ENCODE assay signal across 16 mouse cellular contexts in genomic region chr3:81926764-81927325, GRCm38 (mm10). TPM values are rescaled to one million over a fixed set of nuclear protein-coding genes. Genes with fewer than 3 reads are reported as not detected.
DNase-seq lines count a peak whose midpoint lies in the region; ATAC-seq and TF ChIP-seq lines count a peak whose summit lies in the region.
"Had no signal": no experiment of that assay in that cellular context is flagged by ENCODE, and none has a peak within 500 bp of the region (broad histone marks: within the 10 kb centered on the region; RNA-seq: fewer than 3 reads in every experiment).

No protein-coding gene starts in this region.

- H3K9ac ChIP-seq in embryonic facial prominence, embryonic 11.5 days (replicated peaks; ENCODE audit: low read length): no peak overlapping the region
- H3K9ac ChIP-seq: lung, embryonic 15.5 days; neural tube, embryonic 15.5 days had no signal

- WGBS in embryonic facial prominence, embryonic 11.5 days: 68% methylated on average over 9 of the region's 9 CpGs
- 42% methylated on average over 9 of the region's 9 CpGs for WGBS in lung, adult 2 months

- no peak for ATAC-seq in embryonic facial prominence, embryonic 11.5 days (replicated peaks; ENCODE audit: insufficient number of reproducible peaks, low FRiP score, low TSS enrichment, low read depth)
- ATAC-seq in granulocyte monocyte progenitor cell, adult 5-6 weeks (replicated peaks; ENCODE audit: poor library complexity, severe bottlenecking): no peak

- H3K27me3 ChIP-seq in embryonic facial prominence, embryonic 11.5 days (ENCODE audit: control insufficient read depth, insufficient read depth, low read length): no peaks in the 10 kb centered on the region
- H3K27me3 ChIP-seq: lung, embryonic 15.5 days; neural tube, embryonic 15.5 days had no signal

- H3K27ac ChIP-seq in embryonic facial prominence, embryonic 11.5 days (replicated peaks; ENCODE audit: low read depth, low read length): no peak overlapping the region
- H3K27ac ChIP-seq: hindbrain, embryonic 10.5 days; lung, embryonic 15.5 days; neural tube, embryonic 15.5 days had no signal

- no peak overlapping the region for H3K4me3 ChIP-seq in embryonic facial prominence, embryonic 11.5 days (ENCODE audit: low read depth, low read length)
- H3K4me3 ChIP-seq in lung, adult 2 months (replicated peaks; ENCODE audit: extremely low read depth, low read depth, low read length): no peak overlapping the region
- H3K4me3 ChIP-seq: hindbrain, embryonic 10.5 days; lung, embryonic 15.5 days; neural tube, embryonic 15.5 days had no signal

- H3K4me1 ChIP-seq in embryonic facial prominence, embryonic 11.5 days (ENCODE audit: control insufficient read depth, insufficient read depth, low read length): no peaks in the 10 kb centered on the region
- H3K4me1 ChIP-seq in lung, adult 2 months (ENCODE audit: control insufficient read depth, insufficient read depth, low read length): no peaks in the 10 kb centered on the region

- no peak for TF ChIP-seq CTCF in lung, adult 2 months (IDR thresholded peaks at IDR 0.05; ENCODE audit: insufficient read depth, low read length)

- peak; percentile 45 to 55 for DNase-seq in cerebellum, postnatal 14 days
- DNase-seq in cerebellum, adult 9-10 months: no peak
- DNase-seq in layer of hippocampus, adult 11-12 months (ENCODE audit: low spot score): peak; percentile 16
- DNase-seq in layer of hippocampus, postnatal 14 days (ENCODE audit: low spot score in 2 of 2): no peak
- peak; percentile 63 to 66 for DNase-seq in B cell, adult 2 months
- DNase-seq in embryonic facial prominence, embryonic 11.5 days (ENCODE audit: low spot score): peak; percentile 58
- no peak for DNase-seq in lung, adult 2 months
- DNase-seq: left cerebral cortex, postnatal 4 days; right cerebral cortex, postnatal 4 days had no signal

- no peak for TF ChIP-seq POLR2A in lung, adult 2 months (IDR thresholded peaks at IDR 0.05; ENCODE audit: borderline replicate concordance, extremely low read depth, low read depth, low read length)

- H3K36me3 ChIP-seq in embryonic facial prominence, embryonic 11.5 days (replicated peaks; ENCODE audit: control insufficient read depth, insufficient read depth, low read depth, low read length): no peaks in the 10 kb centered on the region
- H3K36me3 ChIP-seq: hindbrain, embryonic 10.5 days; lung, embryonic 15.5 days; neural tube, embryonic 15.5 days had no signal

- H3K4me2 ChIP-seq in embryonic facial prominence, embryonic 11.5 days (ENCODE audit: low read depth, low read length): no peak overlapping the region
- H3K4me2 ChIP-seq: heart, embryonic 11.5 days; lung, embryonic 15.5 days; neural tube, embryonic 15.5 days had no signal

- no peaks in the 10 kb centered on the region for H3K9me3 ChIP-seq in embryonic facial prominence, embryonic 11.5 days (replicated peaks; ENCODE audit: control insufficient read depth, low read length)
- H3K9me3 ChIP-seq: hindbrain, embryonic 10.5 days; lung, embryonic 15.5 days; neural tube, embryonic 15.5 days had no signal

RNA-seq across cellular contexts. Expression of gene Ctso, which starts 5.6 kb away (rescaled TPM):
- total RNA-seq in layer of hippocampus, postnatal 14 days (2021): 10 to 100 TPM; 16.8 to 18.4 TPM
- 6.3 and 6.4 TPM in 2 replicates for polyA plus RNA-seq in embryonic facial prominence, embryonic 11.5 days (2014; fragmentation: Nextera tagmentation; extraction: Ambion mirVana)
- total RNA-seq in granulocyte monocyte progenitor cell, adult 5-6 weeks (2014; fragmentation: Nextera tagmentation): 11.3 and 11.8 TPM in 2 replicates
- 6.9 and 8.2 TPM in 2 replicates for total RNA-seq in granulocyte monocyte progenitor cell, adult 5-6 weeks (2017)
- 9.5 and 16.7 TPM in 2 replicates for polyA plus RNA-seq in lung, adult 2 months (2012; rRNA removed)

RNA-seq across cellular contexts. Expression of gene Tdo2, which starts 49.2 kb away (rescaled TPM):
- 10 to 100 TPM in 1 of 2 experiments, 1 to 10 TPM in 1; 9.8 to 10.6 TPM for total RNA-seq in layer of hippocampus, postnatal 14 days (2021)
- 0.15 TPM in 1 of 2 replicates, not detected in the other for polyA plus RNA-seq in embryonic facial prominence, embryonic 11.5 days (2014; fragmentation: Nextera tagmentation; extraction: Ambion mirVana)
- not detected in 2 replicates for total RNA-seq in granulocyte monocyte progenitor cell, adult 5-6 weeks (2014; fragmentation: Nextera tagmentation)
- total RNA-seq in granulocyte monocyte progenitor cell, adult 5-6 weeks (2017): not detected in 2 replicates
- polyA plus RNA-seq in lung, adult 2 months (2012; rRNA removed): 0.52 and 0.60 TPM in 2 replicates
- polyA plus RNA-seq: embryonic facial prominence, embryonic 14.5 days; hindbrain, embryonic 10.5 days had no signal

RNA-seq across cellular contexts. Expression of gene Asic5, which starts 55.2 kb away (rescaled TPM):
- not detected for total RNA-seq in layer of hippocampus, postnatal 14 days (2021)
- polyA plus RNA-seq in embryonic facial prominence, embryonic 11.5 days (2014; fragmentation: Nextera tagmentation; extraction: Ambion mirVana): not detected in 2 replicates
- total RNA-seq in granulocyte monocyte progenitor cell, adult 5-6 weeks (2014; fragmentation: Nextera tagmentation): not detected in 2 replicates
- not detected in 2 replicates for total RNA-seq in granulocyte monocyte progenitor cell, adult 5-6 weeks (2017)
- polyA plus RNA-seq in lung, adult 2 months (2012; rRNA removed): not detected in 2 replicates
- total RNA-seq: gastrocnemius, adult 8-10 months; left cerebral cortex, postnatal 4 days had no signal
- polyA plus RNA-seq: embryonic facial prominence, embryonic 14.5 days; heart, embryonic 11.5 days; hindbrain, embryonic 10.5 days; lung, embryonic 15.5 days; neural tube, embryonic 15.5 days had no signal

Comparison
In these comparisons a context has a peak if more than half of its experiments do, and no peak if none do; other contexts are left out.
1. DNase-seq: peak in cerebellum, postnatal 14 days (2 of 2), layer of hippocampus, adult 11-12 months (single experiment), B cell, adult 2 months (2 of 2) and embryonic facial prominence, embryonic 11.5 days (single experiment); none in cerebellum, adult 9-10 months (single experiment), layer of hippocampus, postnatal 14 days (0 of 2) and lung, adult 2 months (single experiment).
2. RNA of gene Tdo2, which starts 49.2 kb away (total RNA-seq): 9.8 to 10.6 TPM in layer of hippocampus, postnatal 14 days; not detected in granulocyte monocyte progenitor cell, adult 5-6 weeks; every median in the first group is over 10 times any median in the second.